Mouse (Mus musculus) bone marrow macrophage, adult 2 months (primary cell): ENCODE data around the gene Madcam1.

Experiments
- CTCF ChIP-seq: IDR thresholded peaks from 2 replicates; pipeline ENCODE4 v1.5.1; 2012; ENCODE audit warnings: low read depth, mild to moderate bottlenecking, low read length, moderate library complexity
- POLR2A ChIP-seq: IDR thresholded peaks from 2 replicates; pipeline ENCODE4 v1.6.1; 2012; ENCODE audit warnings: mild to moderate bottlenecking, low read depth, low read length, borderline replicate concordance

GRCm38 (mm10) chr10:79625398-79625797 is 39.0 kb upstream of the Madcam1 start:
- no peak for TF ChIP-seq CTCF
- TF ChIP-seq POLR2A, result no peak
